Mouse (Mus musculus) thymus, adult 2 months (tissue): Measurements from ENCODE around the gene Pick1.

Experiments used
- CTCF ChIP-seq: fragments of 200-500 bp; IDR thresholded peaks from 2 replicates; pipeline ENCODE4 v1.5.1; 2012; ENCODE audit warnings: mild to moderate bottlenecking, control low read depth, low read length, moderate library complexity, borderline replicate concordance; ENCODE audit not compliant: control insufficient read depth, poor library complexity, insufficient read depth; ENCODE audit errors: extremely low read depth
- POLR2A ChIP-seq: fragments of 200-500 bp; IDR thresholded peaks from 2 replicates; pipeline ENCODE4 v1.6.1; 2012; ENCODE audit warnings: mild to moderate bottlenecking, low read length, control low read depth, moderate library complexity; ENCODE audit not compliant: control insufficient read depth, poor library complexity, insufficient read depth; ENCODE audit errors: extremely low read depth

DNA sequence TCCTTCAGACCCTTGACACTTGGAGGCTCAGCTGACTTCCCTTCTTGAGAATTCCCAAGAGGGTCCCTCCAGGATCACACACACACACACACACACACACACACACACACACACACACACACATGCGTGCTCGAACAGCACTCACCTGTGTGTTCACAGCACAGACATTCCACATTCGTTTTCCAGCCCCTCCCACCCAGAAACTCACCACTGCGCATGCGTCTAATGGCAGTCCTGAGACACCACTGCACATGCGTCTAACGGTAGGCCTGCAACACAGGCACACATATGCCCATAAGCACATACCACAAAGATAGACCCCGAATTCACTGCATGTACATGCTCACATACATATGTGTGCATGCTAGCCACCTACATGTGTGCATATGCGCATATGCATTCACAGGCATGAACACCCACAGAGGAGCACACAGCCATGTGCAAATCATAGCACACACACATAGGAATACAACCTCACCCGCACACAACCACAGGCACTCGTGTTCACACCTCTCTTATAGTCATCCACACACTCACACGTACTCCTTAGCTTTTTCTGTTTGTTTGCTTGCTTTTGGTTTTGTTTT is 29.5 kb upstream of the Pick1 start:
- TF ChIP-seq POLR2A (no peak), CTCF (no peak)
